Mouse (Mus musculus): ENCODE data around the gene Tmeff2. TPM values are rescaled to one million over a fixed set of nuclear protein-coding genes. Genes with fewer than 3 reads are reported as not detected.
A peak's percentile ranks its signal among the peaks of the same experiment; 100 is the strongest.

The Tmeff2 gene
- polyA plus RNA-seq, 1 experiment from 2014 or later, result 64.4 TPM

- H3K4me2 ChIP-seq (replicated peaks), result no peak overlapping the region
- no peak for ATAC-seq (ENCODE audit: low FRiP score, low read depth)
- H3K36me3 ChIP-seq, result no peaks in the 10 kb centered on the region
- H3K4me1 ChIP-seq, result no peaks in the 10 kb centered on the region
- 71% methylated on average over 5 of the region's 5 CpGs for WGBS
- no peaks in the 10 kb centered on the region for H3K27me3 ChIP-seq (replicated peaks)
- no peak overlapping the region for H3K27ac ChIP-seq
- no peak overlapping the region for H3K9ac ChIP-seq
- H3K4me3 ChIP-seq, result no peak overlapping the region
- H3K9me3 ChIP-seq, result no peaks in the 10 kb centered on the region
Observed at GRCm38 (mm10) chr1:51126425-51126765, 225.9 kb downstream of the Tmeff2 start.

- Histone ChIP-seq H3K27me3 (replicated peaks) (no peaks in the 10 kb centered on the region), H3K4me1 (no peaks in the 10 kb centered on the region), H3K4me3 (no peak overlapping the region), H3K36me3 (no peaks in the 10 kb centered on the region), H3K9ac (no peak overlapping the region), H3K27ac (no peak overlapping the region), H3K9me3 (no peaks in the 10 kb centered on the region), H3K4me2 (replicated peaks) (no peak overlapping the region)
- 72% methylated on average over 2 of the region's 2 CpGs for WGBS
- ATAC-seq (ENCODE audit: low FRiP score, low read depth), result no peak
Observed at GRCm38 (mm10) chr1:51136792-51137191, 236.3 kb downstream of the Tmeff2 start.

- no peak overlapping the region for H3K27ac ChIP-seq
- H3K4me1 ChIP-seq, result no peaks in the 10 kb centered on the region
- H3K4me2 ChIP-seq (replicated peaks), result no peak overlapping the region
- no peak overlapping the region for H3K4me3 ChIP-seq
- H3K9ac ChIP-seq, result no peak overlapping the region
- WGBS, result 90% methylated on average over 10 of the region's 10 CpGs
- no peaks in the 10 kb centered on the region for H3K9me3 ChIP-seq
- H3K36me3 ChIP-seq, result no peaks in the 10 kb centered on the region
- no peaks in the 10 kb centered on the region for H3K27me3 ChIP-seq (replicated peaks)
- no peak for ATAC-seq (ENCODE audit: low FRiP score, low read depth)
Observed at GRCm38 (mm10) chr1:51139605-51140004, 239.2 kb downstream of the Tmeff2 start.

DNA sequence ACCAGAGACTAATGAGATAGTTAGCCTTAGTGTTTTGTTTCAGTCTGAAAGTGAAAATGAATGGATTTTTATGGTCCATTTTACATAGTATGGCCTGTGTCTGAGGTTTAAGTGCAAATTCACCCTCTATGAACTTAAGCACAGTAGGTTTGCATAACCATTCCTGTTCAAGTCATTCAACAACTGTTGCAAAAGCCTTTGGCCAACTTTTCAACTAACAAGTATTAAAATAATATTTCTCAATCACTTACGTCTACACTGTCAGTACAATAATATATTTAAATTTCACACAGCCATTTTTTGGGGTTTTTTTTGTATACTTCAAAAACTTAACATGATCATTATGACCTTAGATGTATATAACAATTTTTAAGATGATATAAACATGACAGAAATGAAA lies 240.9 kb downstream of the Tmeff2 start:
- H3K27ac ChIP-seq, result no peak overlapping the region
- no peaks in the 10 kb centered on the region for H3K4me1 ChIP-seq
- H3K4me3 ChIP-seq, result no peak overlapping the region
- H3K36me3 ChIP-seq, result no peaks in the 10 kb centered on the region
- no peaks in the 10 kb centered on the region for H3K9me3 ChIP-seq
- H3K27me3 ChIP-seq (replicated peaks), result no peaks in the 10 kb centered on the region
- no peak for ATAC-seq (ENCODE audit: low FRiP score, low read depth)
- 92% methylated on average over 1 of the region's 1 CpGs for WGBS
- no peak overlapping the region for H3K9ac ChIP-seq
- no peak overlapping the region for H3K4me2 ChIP-seq (replicated peaks)

- WGBS, result 83% methylated on average over 3 of the region's 3 CpGs
- no peak overlapping the region for H3K4me3 ChIP-seq
- ATAC-seq (ENCODE audit: low FRiP score, low read depth), result no peak
Observed at GRCm38 (mm10) chr1:51142729-51143128, 242.3 kb downstream of the Tmeff2 start.

DNA sequence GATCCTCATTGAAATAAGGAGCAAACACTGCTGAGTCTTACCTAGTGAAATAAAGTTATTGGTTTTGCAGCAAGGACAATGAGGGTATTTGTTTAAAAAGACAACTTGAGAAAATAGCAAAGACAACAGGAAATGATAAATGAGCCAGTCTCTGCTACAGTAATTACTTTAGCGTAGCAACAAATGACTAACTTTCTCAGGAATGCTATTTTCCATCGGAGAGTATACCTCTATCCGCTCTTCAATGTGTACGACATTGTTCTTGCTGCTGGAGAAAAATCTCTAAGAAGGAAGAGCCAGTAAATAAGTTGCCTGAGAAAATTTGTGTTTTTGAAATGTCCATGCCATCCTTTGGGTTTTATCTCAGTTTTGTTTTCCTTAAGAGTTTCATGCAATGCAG lies 245.2 kb downstream of the Tmeff2 start:
- no peak for ATAC-seq (ENCODE audit: low FRiP score, low read depth)
- no peaks in the 10 kb centered on the region for H3K36me3 ChIP-seq
- no peaks in the 10 kb centered on the region for H3K27me3 ChIP-seq (replicated peaks)
- WGBS, result 70% methylated on average over 4 of the region's 4 CpGs
- no peak overlapping the region for H3K4me3 ChIP-seq
- no peak overlapping the region for H3K27ac ChIP-seq
- H3K4me2 ChIP-seq (replicated peaks), result no peak overlapping the region
- H3K9me3 ChIP-seq, result no peaks in the 10 kb centered on the region
- H3K4me1 ChIP-seq, result 0 out of 2 replicates have a peak, but pooled peaks cover 6% of the 10 kb centered on the region
- H3K9ac ChIP-seq, result no peak overlapping the region

More at GRCm38 (mm10) chr1:51142729-51143128, 242.3 kb downstream of the Tmeff2 start:
- Histone ChIP-seq H3K27me3 (replicated peaks) (no peaks in the 10 kb centered on the region), H3K9ac (no peak overlapping the region), H3K4me1 (no peaks in the 10 kb centered on the region), H3K27ac (no peak overlapping the region), H3K9me3 (no peaks in the 10 kb centered on the region), H3K4me2 (replicated peaks) (no peak overlapping the region), H3K36me3 (no peaks in the 10 kb centered on the region)

- peak; percentile 53; the same call in 1 of the 2 replicates for ATAC-seq (ENCODE audit: low FRiP score, low read depth)
- Histone ChIP-seq H3K27me3 (replicated peaks) (no peaks in the 10 kb centered on the region), H3K9me3 (no peaks in the 10 kb centered on the region), H3K27ac (no peak overlapping the region), H3K4me3 (no peak overlapping the region), H3K36me3 (no peaks in the 10 kb centered on the region), H3K4me2 (replicated peaks) (no peak overlapping the region), H3K4me1 (0 out of 2 replicates have a peak, but pooled peaks cover 6% of the 10 kb centered on the region), H3K9ac (no peak overlapping the region)
- WGBS, result 62% methylated on average over 9 of the region's 9 CpGs
Observed at GRCm38 (mm10) chr1:51148481-51149137, 248.2 kb downstream of the Tmeff2 start.

DNA sequence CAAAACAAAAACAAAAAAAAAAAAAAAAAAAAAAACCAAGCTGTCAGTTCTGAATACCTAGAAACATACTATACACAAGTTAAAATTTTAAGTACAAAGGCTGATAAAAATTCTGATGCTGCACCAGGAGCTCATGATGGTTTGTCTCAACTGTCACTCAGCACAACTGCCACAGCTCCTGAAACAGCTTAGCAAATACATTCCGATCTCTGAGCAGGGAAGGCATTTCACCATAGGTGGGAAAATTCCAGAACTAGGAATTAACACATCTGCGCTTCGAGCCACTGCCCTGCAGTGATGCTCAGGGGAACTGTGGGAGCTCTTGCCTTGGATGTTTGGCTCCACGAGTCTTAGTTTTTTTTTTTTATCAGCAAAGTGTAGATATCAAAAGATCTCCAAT lies 249.0 kb downstream of the Tmeff2 start:
- Histone ChIP-seq H3K4me3 (no peak overlapping the region), H3K27me3 (replicated peaks) (no peaks in the 10 kb centered on the region), H3K4me1 (0 out of 2 replicates have a peak, but pooled peaks cover 6% of the 10 kb centered on the region), H3K9ac (no peak overlapping the region), H3K9me3 (no peaks in the 10 kb centered on the region), H3K4me2 (replicated peaks) (no peak overlapping the region), H3K27ac (no peak overlapping the region), H3K36me3 (no peaks in the 10 kb centered on the region)
- WGBS, result 76% methylated on average over 4 of the region's 4 CpGs
- no peak for ATAC-seq (ENCODE audit: low FRiP score, low read depth)

- WGBS, result 80% methylated on average over 1 of the region's 1 CpGs
- no peaks in the 10 kb centered on the region for H3K27me3 ChIP-seq (replicated peaks)
- H3K9ac ChIP-seq, result no peak overlapping the region
- 0 out of 2 replicates have a peak, but pooled peaks cover 6% of the 10 kb centered on the region for H3K4me1 ChIP-seq
- no peaks in the 10 kb centered on the region for H3K9me3 ChIP-seq
- H3K36me3 ChIP-seq, result no peaks in the 10 kb centered on the region
- H3K4me2 ChIP-seq (replicated peaks), result no peak overlapping the region
- no peak for ATAC-seq (ENCODE audit: low FRiP score, low read depth)
- no peak overlapping the region for H3K4me3 ChIP-seq
- no peak overlapping the region for H3K27ac ChIP-seq
Observed at GRCm38 (mm10) chr1:51149890-51150289, 249.4 kb downstream of the Tmeff2 start.

- Histone ChIP-seq H3K4me2 (replicated peaks) (no peak overlapping the region), H3K27me3 (replicated peaks) (no peaks in the 10 kb centered on the region), H3K36me3 (no peaks in the 10 kb centered on the region), H3K9me3 (no peaks in the 10 kb centered on the region), H3K4me3 (no peak overlapping the region), H3K27ac (no peak overlapping the region), H3K9ac (no peak overlapping the region), H3K4me1 (0 out of 2 replicates have a peak, but pooled peaks cover 6% of the 10 kb centered on the region)
- WGBS, result 48% methylated on average over 2 of the region's 2 CpGs
- no peak for ATAC-seq (ENCODE audit: low FRiP score, low read depth)
Observed at GRCm38 (mm10) chr1:51152017-51152416, 251.6 kb downstream of the Tmeff2 start.

DNA sequence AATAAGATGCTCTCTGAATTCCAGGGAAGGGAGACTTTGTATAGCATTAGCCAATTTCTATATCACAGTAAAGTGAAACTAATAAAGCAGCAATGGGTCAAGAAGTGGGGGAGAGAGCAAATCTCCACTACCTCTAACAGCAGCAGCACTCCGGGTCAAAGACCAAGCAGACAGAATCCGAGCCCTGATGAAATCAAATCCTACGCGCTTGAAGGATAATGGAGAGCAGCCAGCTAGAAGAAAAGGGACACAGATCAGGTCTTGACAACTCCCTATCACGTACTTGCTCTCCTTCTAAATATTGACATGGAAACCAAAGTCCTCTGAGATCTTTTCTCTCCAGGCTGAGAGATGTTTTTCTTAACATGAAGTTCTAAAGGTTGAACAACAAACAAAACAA lies 252.4 kb downstream of the Tmeff2 start:
- no peak for ATAC-seq (ENCODE audit: low FRiP score, low read depth)
- no peak overlapping the region for H3K4me3 ChIP-seq
- H3K36me3 ChIP-seq, result no peaks in the 10 kb centered on the region
- no peaks in the 10 kb centered on the region for H3K27me3 ChIP-seq (replicated peaks)
- H3K27ac ChIP-seq, result no peak overlapping the region
- no peak overlapping the region for H3K9ac ChIP-seq
- H3K9me3 ChIP-seq, result no peaks in the 10 kb centered on the region
- 32% methylated on average over 5 of the region's 5 CpGs for WGBS
- no peak overlapping the region for H3K4me2 ChIP-seq (replicated peaks)
- H3K4me1 ChIP-seq, result 0 out of 2 replicates have a peak, but pooled peaks cover 6% of the 10 kb centered on the region

DNA sequence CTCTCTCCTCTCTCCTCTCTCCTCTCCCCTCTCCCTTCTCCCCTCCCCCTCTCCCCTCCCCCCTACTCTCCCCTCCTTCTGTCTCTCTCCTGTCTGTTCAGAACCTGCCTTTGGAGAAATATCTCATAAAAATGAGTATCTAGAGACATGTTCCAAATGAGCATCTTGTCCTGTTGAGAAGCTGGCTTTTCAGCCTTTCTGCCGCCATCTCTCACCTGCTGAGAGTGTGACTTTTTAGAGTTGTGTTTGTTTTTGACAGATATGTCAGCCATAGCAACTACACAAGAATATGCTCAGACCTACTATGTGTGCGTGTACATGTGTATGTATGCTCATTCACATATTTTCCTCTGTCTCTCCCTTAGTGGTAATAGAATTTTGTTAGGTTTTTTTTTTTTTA lies 283.8 kb downstream of the Tmeff2 start:
- Histone ChIP-seq H3K36me3 (no peaks in the 10 kb centered on the region), H3K27ac (no peak overlapping the region), H3K9ac (no peak overlapping the region), H3K4me1 (no peaks in the 10 kb centered on the region), H3K27me3 (replicated peaks) (no peaks in the 10 kb centered on the region), H3K4me3 (no peak overlapping the region), H3K4me2 (replicated peaks) (no peak overlapping the region), H3K9me3 (no peaks in the 10 kb centered on the region)
- WGBS, result 81% methylated on average over 2 of the region's 2 CpGs
- ATAC-seq (ENCODE audit: low FRiP score, low read depth), result no peak

GRCm38 (mm10) chr1:51189008-51189407 lies 288.6 kb downstream of the Tmeff2 start:
- Histone ChIP-seq H3K4me2 (replicated peaks) (no peak overlapping the region), H3K9me3 (no peaks in the 10 kb centered on the region), H3K36me3 (no peaks in the 10 kb centered on the region), H3K4me3 (no peak overlapping the region), H3K4me1 (no peaks in the 10 kb centered on the region), H3K27me3 (replicated peaks) (no peaks in the 10 kb centered on the region), H3K9ac (no peak overlapping the region), H3K27ac (no peak overlapping the region)
- no peak for ATAC-seq (ENCODE audit: low FRiP score, low read depth)
- WGBS, result 91% methylated on average over 5 of the region's 5 CpGs

Data from neural tube, embryonic 12.5 days (tissue).